Mouse (Mus musculus): ENCODE results near the gene Irf3.

DNA sequence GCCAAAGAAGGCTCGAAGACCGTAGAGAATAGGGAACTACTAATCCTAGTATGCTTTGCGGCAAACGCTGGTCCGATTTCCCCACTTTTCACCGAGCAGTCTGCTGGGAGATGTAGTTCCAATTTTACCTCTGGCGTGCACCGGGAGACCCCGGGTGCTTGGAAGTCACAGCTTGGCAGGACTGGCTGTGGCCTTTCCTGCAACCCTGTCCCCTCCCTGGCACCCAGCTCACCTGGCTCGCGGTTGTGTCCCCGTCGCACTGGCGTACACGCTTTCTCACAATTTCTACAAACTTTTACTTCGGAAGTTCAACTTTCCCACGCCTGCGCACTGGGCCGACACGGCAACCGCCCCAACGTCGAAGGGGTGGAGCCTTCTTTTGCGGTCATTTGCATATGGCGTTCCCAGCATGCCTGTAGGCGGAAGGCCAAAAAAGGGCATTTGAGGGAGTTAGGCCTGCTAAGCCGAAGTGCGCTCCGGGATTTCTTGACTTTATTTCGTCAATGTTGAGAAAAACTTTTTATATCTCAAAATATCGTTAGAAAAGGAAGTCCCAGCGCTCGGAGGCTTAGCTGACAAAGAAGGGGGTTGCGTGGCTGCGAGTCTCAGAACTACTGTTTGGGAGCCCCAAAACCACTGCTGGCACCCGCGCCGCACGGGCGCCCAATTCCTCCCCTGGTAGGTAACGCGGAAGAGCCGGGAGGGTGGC lies at the start of gene Irf3:
- TF ChIP-seq CTCF (IDR thresholded peaks at IDR 0.05) (no peak), EP300 (IDR thresholded peaks at IDR 0.05) (no peak)

Measured in lung, postnatal 0 days (tissue).